ENCODE assay signal across 8 mouse cellular contexts in genomic region chr7:139368218-139368617, GRCm38 (mm10). TPM values are rescaled to one million over a fixed set of nuclear protein-coding genes. Genes with fewer than 3 reads are reported as not detected.
DNase-seq lines count a peak whose midpoint lies in the region; ATAC-seq and TF ChIP-seq lines count a peak whose summit lies in the region.

No protein-coding gene starts in this region.

- intact Hi-C loops in left cerebral cortex, adult 2 months (cut with DNase I): no loop called here
- intact Hi-C loops in left cerebral cortex, postnatal 14 days (cut with DNase I): no loop called here

- no peak for DNase-seq in left cerebral cortex, adult 2 months (ENCODE audit: extremely low spot score in 1 of 2, low spot score in 2 of 2)
- no peak for DNase-seq in left cerebral cortex, adult 11 months (ENCODE audit: low spot score)
- peak; percentile 74 to 78 for DNase-seq in heart, adult 18-20 months
- peak; percentile 69 for DNase-seq in lung, postnatal 36 days
- no peak for DNase-seq in layer of hippocampus, adult 9-10 months (ENCODE audit: low spot score)
- no peak for DNase-seq in left cerebral cortex, postnatal 14 days (ENCODE audit: low spot score in 2 of 2)
- DNase-seq in urinary bladder, postnatal 10 days (ENCODE audit: low spot score): no peak

- no peaks in the 10 kb centered on the region for H3K27me3 ChIP-seq in hindbrain, embryonic 15.5 days

- WGBS in hindbrain, embryonic 15.5 days: 88% methylated on average over 2 of the region's 2 CpGs

- H3K4me2 ChIP-seq in hindbrain, embryonic 15.5 days: no peak overlapping the region

- no peak overlapping the region for H3K4me3 ChIP-seq in left cerebral cortex, adult 2 months
- no peak overlapping the region for H3K4me3 ChIP-seq in hindbrain, embryonic 15.5 days

- no peaks in the 10 kb centered on the region for H3K9me3 ChIP-seq in hindbrain, embryonic 15.5 days

- H3K36me3 ChIP-seq in hindbrain, embryonic 15.5 days: no peaks in the 10 kb centered on the region

- peaks cover 18% of the 10 kb centered on the region for H3K4me1 ChIP-seq in hindbrain, embryonic 15.5 days (replicated peaks)

- no peak overlapping the region for H3K9ac ChIP-seq in hindbrain, embryonic 15.5 days

- no peak for ATAC-seq in hindbrain, embryonic 15.5 days (ENCODE audit: low FRiP score, low read depth)

- TF ChIP-seq CTCF in left cerebral cortex, adult 2 months (IDR thresholded peaks at IDR 0.05): no peak

- H3K27ac ChIP-seq in left cerebral cortex, adult 2 months: peak overlapping the region; percentile 60; the same call in 1 of the 2 replicates
- peak overlapping the region; percentile 19 for H3K27ac ChIP-seq in hindbrain, embryonic 15.5 days (replicated peaks)

RNA-seq across cellular contexts. Expression of gene Inpp5a, which starts 20.7 kb away (rescaled TPM):
- 10 to 100 TPM; 56.6 to 58.5 TPM for total RNA-seq in left cerebral cortex, adult 2 months (2021)
- 100 to 1,000 TPM; 293 to 297 TPM for total RNA-seq in heart, adult 18-20 months (2021)
- polyA plus RNA-seq in hindbrain, embryonic 15.5 days (2015; fragmentation: Nextera tagmentation; extraction: Ambion mirVana): 21.1 and 24.6 TPM in 2 replicates
- total RNA-seq in left cerebral cortex, postnatal 14 days (2021): 10 to 100 TPM; 48.2 to 49.4 TPM

Comparison
In these comparisons a context has a peak if more than half of its experiments do, and no peak if none do; other contexts are left out.
1. DNase-seq: peak in heart, adult 18-20 months (2 of 2) and lung, postnatal 36 days (single experiment); none in left cerebral cortex, adult 2 months (0 of 2), left cerebral cortex, adult 11 months (single experiment), layer of hippocampus, adult 9-10 months (single experiment), left cerebral cortex, postnatal 14 days (0 of 2) and urinary bladder, postnatal 10 days (single experiment).
2. RNA of gene Inpp5a, which starts 20.7 kb away (total RNA-seq): 293 to 297 TPM in heart, adult 18-20 months; 56.6 to 58.5 TPM in left cerebral cortex, adult 2 months and 48.2 to 49.4 TPM in left cerebral cortex, postnatal 14 days; every median in the first group is over 4 times any median in the second.